Mouse (Mus musculus) common myeloid progenitor, adult 5-6 weeks (primary cell): ENCODE measurements around the gene Pde6h. TPM values are rescaled to one million over a fixed set of nuclear protein-coding genes. Genes with fewer than 3 reads are reported as not detected.
A peak's percentile ranks its signal among the peaks of the same experiment; 100 is the strongest.

Experiments used
- ATAC-seq: replicated peaks from 2 replicates; pipeline ENCODE4 v1.8.0; 2016; ENCODE audit warnings: low read depth, mild to moderate bottlenecking, moderate TSS enrichment, inconsistent platforms; ENCODE audit not compliant: poor library complexity, severe bottlenecking
- total RNA-seq: library from RNA; stranded (forward); fragments of 200-1000, 187-1606 nt; gene quantifications from 2 replicates; pipeline ENCODE4 v1.2.3, GENCODE M21; 2017

The Pde6h gene
- total RNA-seq, 1 experiment from 2014 or later = not detected

DNA sequence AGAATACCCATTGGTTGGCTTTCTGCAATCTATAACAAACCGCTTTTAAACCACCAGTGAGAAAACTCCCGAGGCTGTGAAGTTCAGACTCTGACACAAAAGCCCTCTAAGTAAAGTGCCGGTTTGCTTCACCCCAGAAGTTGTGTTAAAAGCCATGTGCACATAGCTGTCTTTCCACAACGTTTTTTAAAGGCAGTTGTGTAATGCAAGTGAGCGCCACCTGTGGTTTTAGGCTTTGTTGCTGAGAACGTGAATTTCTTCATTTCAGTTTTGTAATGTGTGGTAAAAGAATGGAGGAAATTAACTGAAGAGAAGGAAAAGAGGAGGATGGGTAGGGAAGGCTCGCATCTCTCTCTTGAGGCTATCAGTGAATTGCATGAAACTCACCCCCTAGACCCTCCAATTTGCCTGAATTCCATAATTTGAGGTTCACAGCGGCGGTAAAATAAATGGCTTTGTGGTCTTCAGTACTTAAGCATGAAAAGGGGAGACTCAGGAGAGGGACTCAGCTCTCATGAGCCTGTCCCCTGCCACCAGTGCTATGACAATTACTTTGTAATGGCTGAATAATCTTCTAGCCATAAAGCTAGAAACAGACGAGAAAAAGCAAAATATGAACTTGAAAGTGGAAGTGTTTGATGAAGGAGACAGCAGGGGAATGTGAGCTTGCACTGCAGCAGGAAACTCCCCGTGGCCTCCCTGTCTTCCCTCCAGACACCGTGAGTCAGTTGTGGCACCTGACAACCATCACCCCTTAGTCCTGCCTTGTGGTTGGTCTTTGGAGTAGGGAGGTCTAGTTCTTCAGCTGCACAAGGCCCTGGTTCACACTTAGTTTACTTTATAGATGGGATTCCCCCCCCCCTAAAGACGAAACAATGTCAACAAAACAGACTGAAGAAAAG, 41.2 kb downstream of the Pde6h start:
- ATAC-seq = peak; percentile 63

DNA sequence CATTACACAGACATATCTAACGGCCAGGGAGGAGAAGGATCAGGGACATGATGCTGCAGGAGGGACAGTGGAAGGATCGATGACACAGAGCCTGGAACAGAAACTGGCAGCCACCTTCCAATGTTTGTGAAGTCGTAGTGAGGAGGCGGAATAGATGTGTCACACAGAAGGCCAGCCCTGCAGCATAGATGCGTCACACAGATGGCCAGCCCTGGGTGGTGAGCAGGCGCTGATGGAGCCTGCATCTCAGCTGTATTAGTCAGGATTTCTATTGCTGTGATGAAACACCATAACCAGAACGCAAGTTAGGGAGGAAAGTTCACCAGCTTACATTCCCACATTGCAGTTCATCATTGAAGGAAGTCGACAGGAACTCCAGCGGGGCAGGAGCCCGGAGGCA, 42.3 kb downstream of the Pde6h start:
- ATAC-seq = no peak

DNA sequence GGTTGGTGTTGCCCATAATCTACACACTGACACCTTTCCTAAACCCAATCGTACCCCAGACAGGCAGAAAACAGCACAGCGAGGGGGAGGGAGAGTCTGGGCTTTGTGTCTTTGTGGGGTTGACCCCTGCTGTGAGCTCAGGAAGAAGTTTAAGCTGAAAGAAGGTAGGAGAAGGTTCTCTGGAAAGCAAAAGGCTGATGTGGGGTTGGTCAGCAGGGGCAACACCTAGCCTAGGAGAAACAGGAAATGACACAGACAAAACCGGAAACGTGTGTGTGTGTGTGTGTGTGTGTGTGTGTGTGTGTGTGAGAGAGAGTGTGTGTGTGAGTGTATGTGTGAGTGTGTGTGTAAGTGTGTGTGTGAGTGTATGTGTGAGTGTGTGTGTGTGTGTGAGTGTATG, 43.8 kb downstream of the Pde6h start:
- peak; percentile 14; the same call in 1 of the 2 replicates for ATAC-seq

DNA sequence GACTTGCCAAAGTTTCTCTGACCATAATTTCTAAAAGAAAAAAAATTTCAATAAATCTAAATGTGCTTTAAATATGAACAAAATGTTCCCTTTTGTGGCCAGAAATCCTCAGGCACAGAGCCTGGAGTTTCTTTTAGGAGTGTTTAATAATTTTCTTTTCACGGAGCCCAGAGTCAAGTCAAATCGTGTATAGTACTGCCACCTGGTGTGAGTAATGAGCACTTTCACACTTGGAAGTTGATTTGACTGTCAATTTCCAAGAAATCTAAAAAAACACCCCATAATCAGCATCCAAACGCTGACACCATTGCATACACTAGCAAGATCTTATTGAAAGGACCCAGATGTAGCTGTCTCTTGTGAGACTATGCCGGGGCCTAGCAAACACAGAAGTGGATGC, 45.2 kb downstream of the Pde6h start:
- ATAC-seq = 0 out of 2 replicates have a peak, but pooled peaks have one; percentile 30

DNA sequence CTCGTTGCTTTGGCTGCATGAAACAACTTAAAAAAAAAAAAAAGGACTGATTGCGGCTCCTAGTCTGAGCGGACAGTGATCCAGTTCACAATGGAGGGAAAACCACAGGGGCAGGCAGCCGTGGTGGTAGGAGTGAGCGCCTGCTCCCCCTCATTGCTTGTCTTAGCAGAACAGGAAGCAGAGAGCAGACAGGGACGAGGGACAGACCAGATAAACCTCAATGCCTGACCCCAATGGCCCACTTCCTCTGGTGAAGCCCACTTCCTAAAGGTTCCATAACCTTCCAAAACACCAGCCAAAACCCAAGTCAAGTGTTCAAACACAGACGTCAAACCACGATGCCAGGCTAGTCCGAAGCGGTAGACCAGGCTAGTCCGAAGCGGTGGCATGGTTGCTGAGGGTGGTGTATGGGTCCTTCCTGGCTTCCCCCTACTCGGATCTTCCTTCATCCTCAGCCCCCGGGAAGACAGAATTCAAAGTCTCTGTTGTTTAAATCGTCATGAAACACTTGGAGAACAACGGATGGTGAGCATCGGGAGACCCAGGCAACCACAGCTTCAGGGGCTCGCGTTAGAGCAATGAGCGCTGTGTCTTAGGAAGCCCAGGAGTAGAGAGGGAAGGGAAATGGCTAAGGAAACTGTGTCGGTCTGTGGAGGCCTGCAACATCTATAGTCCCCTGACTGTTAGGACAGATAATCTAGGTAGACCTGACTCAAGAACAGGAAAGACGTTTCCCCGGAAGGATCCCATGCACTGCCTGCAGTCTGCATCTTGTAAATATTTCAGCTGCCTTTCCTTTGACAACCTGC, 55.8 kb downstream of the Pde6h start:
- peak; percentile 95 for ATAC-seq

DNA sequence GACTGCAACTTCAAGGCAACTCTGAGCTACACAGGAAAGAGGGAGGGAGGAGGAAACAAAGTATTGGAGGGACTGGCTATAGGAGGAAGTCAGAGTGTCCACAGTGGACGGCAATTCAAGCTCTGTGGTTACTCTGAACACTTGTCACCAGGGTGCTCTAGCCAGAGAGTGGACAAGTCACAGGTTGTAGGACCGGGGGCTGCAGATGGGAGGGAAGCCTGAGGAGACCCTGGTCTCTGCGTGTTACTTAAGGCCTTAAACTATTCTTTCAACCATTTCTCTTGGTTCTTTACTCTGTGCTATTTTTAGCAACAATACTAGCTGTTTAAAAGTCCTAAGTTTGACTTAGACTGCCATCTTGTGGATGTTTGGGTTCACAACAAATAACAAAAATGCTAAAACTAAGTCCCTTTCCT, 56.7 kb downstream of the Pde6h start:
- ATAC-seq = peak; percentile 52

DNA sequence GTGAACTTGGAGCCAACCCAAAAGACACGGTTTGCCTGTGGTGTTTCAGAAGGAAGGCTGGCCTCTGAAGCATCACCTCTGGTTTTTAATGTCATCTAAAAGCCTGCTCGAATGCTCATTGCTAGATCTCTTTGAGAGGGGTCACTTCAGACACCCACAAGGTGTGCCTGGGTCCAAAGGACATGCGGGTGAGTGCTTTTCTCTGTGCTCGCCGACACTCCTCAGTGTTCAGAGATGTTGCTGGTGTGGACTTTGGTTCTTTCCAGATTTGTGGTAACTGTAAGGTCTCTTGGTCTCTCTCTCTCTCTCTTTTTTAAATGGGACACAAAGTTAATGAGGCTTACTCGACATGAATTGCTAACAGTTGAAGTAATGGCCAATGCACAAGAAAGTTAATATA, 58.9 kb downstream of the Pde6h start:
- ATAC-seq = no peak

DNA sequence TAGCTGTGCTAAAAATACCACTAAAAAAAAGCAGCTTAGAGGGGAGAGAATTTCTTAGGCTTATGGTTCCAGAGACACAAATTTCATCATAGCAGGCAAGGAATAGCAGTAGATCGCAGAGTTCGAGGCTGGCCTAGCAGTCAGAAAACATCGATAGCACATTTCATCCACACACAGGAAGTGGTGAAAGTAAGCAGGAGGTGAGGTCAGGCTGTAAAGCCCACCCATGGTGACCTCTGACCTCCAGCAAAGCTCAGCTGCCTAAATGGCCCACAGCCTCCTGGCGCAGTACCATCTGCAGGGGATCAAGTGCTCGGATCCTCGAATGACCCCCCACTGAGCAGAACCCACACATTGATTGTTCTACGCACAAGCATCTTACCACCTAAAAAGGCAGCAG, 59.6 kb downstream of the Pde6h start:
- no peak for ATAC-seq

DNA sequence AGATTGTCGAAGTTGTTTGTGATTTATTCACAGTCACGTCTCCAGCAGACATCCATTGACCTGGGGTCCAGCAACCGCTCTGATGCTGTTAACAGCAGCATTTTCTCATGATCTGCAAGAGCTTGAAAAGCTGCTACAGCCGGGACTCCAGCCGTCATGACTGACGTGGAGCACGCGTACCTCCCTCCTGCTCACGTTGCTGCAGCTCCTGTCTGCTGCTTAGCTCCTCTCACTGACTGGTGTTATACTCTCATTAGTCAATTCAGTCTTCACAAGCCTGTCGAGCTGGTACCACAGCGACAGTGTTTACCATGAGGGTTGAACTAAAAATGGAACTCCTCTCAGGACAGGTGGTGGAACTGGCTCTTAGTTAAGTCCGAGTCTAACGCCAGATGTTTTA, 62.4 kb downstream of the Pde6h start:
- ATAC-seq = no peak

DNA sequence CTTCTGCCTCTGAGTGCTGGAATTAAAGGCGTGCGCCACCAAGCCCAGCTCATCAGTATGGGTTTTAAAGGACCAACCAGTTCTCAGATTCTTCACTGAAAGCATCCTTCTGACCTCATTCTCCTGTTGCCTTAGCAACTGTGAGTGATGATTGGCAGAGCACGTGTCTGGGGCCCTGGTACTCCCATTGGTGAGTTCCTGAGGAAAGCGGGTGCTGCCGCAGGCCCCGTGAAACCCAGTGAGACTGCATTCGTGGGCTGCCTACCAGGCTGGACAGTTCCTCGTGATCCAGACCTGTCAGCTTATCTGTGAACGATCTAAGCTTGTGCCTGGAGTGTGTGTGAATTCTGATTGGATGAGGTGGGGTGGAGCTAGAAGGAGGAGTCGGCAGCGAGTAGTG, 63.1 kb downstream of the Pde6h start:
- no peak for ATAC-seq

DNA sequence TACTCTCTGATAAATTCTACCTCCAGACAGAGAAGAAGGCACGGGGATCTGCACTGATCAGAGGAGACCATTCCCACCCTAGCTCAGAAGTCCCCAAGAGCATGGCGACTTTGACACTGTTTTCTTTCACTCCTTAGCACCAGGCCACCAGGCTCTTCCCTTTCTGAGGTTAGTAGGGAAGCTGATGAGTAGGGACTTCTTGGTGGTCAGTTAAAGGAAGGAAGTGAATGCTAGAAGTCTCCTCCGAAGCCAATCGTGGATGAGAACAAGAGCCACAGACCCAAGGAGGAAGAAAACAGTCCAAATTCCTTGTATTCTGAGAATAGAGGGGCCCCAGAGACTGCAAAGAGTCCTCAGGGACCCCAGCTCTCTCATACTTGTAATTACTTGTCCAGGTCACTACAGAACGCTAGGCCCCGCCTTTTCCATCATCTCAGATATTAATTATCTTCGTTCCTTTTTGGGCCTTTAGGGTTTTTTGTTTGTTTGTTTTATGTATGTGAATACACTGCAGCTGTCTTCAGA, 65.0 kb downstream of the Pde6h start:
- peak; percentile 84 for ATAC-seq

DNA sequence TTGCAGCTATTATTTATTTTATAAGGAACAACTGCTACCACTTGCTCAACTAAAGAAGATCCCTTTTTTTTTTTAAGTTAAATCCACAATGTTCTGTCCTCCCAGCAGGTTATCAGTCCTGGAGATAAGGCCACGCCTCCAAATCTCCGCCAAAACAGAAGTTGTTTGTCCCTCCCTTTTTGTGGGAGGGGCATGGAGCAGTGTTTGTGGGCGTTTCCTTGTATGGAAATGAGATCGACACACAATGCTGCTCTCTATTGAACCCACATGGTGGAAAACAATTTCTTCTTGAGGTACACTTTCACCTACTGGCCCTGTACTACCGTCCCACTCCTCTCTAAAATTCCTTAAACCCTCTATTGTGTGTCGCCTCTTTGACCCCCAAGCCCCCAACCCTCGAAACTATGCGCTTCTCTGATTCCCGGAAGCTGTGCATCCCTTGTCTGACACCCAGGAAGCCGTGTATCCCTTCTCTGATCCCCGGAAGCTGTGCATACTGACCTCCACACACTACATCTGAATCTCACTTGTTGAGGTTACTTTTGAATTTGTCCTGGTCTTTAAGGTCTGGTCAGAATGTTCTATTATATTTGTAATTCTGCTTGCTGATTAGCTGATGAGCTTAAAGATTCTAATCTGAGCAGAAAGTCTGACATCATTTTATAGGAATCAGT, 66.3 kb downstream of the Pde6h start:
- ATAC-seq = peak; percentile 37; the same call in 1 of the 2 replicates

DNA sequence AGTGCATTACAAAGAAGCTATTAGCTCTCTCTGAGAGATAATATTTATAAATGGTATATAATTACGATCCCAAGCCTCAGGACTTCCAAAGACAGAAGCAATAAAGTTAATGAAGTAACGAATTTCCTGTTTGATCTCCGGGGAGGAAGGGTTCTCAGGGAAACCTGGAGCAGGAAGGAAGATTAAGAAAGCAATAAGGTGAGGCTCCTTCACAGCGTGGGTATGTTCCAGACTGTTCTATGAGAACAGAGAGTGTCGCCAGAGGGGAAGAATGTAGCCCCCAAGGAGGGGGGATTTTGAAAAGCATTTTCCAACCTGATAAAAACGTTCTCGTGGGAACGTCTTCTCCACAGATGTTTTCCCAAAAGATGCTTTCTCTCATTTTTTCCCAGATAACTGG, 66.9 kb downstream of the Pde6h start:
- no peak for ATAC-seq

DNA sequence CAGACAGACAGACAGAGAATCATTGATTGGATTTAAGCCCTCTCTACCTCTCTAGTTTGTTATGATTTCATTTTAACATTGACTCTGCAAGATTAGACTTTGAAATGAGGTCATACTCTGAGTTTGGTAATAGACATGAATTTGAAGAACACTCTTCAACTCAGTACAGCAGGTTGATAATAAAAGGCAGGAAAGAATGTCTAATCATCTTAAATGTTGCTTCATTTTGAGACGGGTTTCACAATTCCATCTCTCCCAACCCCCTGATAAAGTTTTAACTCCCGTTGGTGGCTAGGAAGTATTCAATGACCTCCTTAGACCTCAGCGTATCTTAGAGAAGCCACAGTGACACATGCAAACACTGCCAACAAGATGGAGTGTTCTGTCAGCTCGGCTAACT, 69.9 kb downstream of the Pde6h start:
- ATAC-seq = 0 out of 2 replicates have a peak, but pooled peaks have one; percentile 18

DNA sequence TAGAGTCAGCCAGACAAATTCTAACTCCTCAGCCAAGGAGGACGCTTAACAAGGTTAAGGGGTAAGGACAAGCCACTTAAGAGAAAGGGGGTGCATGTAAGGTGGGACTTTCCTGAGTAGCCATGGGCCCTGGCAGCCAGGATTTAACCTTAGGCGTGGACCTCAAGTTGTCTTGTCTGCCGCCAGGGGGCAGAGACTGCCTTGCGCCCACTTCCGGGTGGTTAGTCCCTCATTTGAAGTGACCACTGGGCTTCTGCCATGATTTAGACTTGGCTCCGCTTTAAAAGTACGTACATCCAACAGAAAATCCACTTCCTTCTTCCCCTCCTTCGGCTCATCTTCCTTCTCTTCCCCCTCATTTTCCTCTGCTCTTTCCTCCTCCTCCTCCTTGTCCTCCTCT, 71.9 kb downstream of the Pde6h start:
- no peak for ATAC-seq

DNA sequence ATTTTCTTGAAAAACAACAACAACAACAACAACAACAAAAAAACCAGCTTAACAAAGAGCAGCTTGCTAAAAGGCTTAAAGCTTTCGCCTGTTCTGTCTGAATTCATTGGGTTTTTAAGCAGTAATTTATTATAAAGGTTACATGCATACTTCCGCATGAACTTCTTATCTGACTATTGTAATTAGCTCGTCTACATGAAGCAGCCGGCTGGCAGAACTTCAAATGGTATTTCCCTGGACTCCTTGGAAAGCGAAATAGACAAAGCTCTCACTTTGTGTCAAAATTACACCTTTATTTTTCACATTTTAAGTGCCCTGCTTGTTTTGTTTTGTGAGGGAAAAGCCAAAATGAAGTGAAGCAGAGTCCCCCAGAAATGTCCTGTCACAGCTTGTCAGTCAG, 72.7 kb downstream of the Pde6h start:
- ATAC-seq = no peak

DNA sequence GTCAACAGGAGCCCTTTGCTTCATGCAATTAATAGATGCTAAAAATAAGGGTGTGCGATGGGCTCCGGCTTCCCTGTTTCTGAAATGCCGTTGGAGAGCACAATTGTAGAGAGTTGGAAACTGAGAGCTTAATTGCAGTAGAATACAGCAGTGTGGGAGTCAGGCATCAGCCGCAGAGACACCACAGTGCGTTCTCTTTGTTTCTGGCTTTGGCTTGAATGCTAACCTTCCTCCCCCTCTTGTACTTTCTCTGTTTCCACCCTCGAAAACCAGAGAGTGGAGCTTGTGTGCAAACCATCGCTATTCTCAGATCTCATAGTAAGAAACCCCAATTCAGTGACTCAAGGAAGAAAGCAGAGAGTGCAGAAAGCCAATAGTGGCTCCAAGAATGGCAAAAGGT, 74.5 kb downstream of the Pde6h start:
- no peak for ATAC-seq

DNA sequence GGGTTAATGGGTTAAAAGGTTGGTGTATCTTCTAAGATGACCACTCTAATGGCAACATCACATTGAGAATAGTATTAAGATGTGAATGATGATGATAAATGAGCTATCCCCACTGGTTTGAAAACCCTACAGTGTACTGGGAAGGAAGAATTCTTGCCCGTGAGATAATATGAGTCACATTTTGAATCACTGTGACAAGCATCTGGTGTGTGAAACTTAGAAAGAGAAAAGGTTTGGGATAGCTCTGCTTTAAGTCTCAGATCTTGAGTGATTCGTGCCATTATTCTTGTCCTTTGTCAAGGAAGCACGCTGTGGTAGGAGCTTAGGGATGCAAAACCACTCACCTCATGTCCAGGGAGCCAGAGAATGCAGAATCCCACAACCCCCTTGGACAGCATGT, 75.4 kb downstream of the Pde6h start:
- no peak for ATAC-seq

DNA sequence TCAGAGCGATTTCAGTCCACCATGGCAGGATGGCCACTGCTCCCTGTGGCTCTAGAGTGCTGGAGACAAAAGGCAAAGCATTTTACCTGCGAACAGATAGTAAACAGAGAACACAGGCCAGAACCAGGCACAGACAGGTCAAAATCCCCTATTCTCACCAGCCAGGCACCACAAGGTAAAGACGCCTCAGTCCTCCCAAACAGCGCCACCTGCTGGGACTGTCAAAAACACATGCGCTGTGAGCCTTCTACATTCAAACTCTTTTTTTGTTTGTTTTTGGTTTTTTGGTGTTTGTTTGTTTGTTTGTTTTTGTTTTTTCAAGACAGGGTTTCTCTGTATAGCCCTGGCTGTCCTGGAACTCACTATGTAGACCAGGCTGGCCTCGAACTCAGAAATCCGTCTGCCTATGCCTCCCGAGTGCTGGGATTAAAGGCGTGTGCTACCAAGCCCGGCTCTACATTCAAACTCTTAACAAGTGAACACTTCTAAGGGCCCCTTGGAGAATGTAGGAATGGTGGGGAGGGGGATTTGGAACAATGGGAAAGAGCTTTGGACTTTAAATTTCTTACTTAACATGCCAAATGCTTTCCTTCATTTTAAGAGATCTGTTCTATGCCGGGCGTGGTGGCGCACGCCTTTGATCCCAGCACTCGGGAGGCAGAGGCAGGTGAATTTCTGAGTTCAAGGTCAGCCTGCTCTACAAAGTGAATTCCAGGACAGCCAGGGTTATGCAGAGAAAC, 76.2 kb downstream of the Pde6h start:
- 0 out of 2 replicates have a peak, but pooled peaks have one; percentile 47 for ATAC-seq

DNA sequence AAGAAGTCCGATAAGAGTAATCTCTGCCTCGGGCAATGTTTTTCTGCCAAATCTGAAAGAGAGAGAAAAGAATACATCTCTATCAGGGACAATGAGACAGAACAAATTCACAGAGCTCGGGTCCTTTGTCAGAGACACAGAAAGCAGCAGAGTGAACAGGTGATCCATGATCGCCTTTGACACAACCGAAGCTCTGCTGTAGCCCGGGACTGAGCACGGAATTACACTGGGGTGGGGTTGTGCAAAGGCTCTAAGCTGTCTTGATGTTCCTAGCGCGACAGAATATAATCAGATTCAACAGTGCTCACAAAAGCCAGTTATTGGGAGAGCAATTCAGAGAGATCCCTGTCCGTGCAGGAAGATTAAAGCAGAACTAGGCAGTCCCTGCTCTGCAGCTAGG, 77.1 kb downstream of the Pde6h start:
- ATAC-seq = no peak
